ENCODE assay signal across 8 mouse cellular contexts in the genomic region with DNA sequence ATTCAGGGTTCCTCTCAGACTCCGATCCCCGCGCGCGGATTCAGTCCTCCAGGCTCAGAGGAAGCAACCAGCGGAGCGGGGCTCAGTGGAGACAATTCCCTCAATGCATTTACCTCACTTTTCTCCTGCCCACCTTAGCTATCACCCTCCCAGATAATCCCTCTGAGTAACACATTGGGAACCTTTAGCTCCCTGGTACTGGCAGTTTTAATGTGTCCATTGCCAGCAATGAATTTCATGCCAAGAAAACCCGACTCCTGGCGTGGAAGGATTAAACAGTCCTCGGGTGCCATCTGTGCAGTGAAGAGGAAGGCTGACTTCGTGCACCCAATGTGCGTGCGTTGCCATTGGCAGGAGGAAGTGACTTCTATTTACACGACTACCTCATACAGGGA.
DNase-seq lines count a peak whose midpoint lies in the region; ATAC-seq and TF ChIP-seq lines count a peak whose summit lies in the region.

No protein-coding gene starts in this region.

- WGBS in heart, embryonic 14.5 days: 33% methylated on average over 14 of the region's 14 CpGs
- 73% methylated on average over 14 of the region's 14 CpGs for WGBS in kidney, adult 2 months

- no peak for TF ChIP-seq CTCF in kidney, adult 2 months (conservative IDR thresholded peaks at IDR 0.05; ENCODE audit: insufficient read depth, insufficient read length, low read depth, low read length)

- H3K9me3 ChIP-seq in heart, embryonic 14.5 days (ENCODE audit: control insufficient read depth, low read length): no peaks in the 10 kb centered on the region

- H3K4me3 ChIP-seq in heart, embryonic 14.5 days (ENCODE audit: control insufficient read depth in 1 of 2, insufficient read depth in 1 of 2, low read depth in 1 of 2, low read length in 2 of 2): no peak overlapping the region
- no peak overlapping the region for H3K4me3 ChIP-seq in kidney, adult 2 months (ENCODE audit: insufficient read depth, low read depth, low read length)

- no peaks in the 10 kb centered on the region for H3K27me3 ChIP-seq in heart, embryonic 14.5 days (ENCODE audit: control insufficient read depth, insufficient read depth, low read length)
- H3K27me3 ChIP-seq in kidney, adult 2 months (replicated peaks; ENCODE audit: control insufficient read depth, insufficient read depth, low read length): no peaks in the 10 kb centered on the region

- DNase-seq in heart, adult 9 months (ENCODE audit: low spot score in 2 of 2): no peak
- peak; percentile 58 to 74 for DNase-seq in cerebellum, postnatal 36 days
- peak; percentile 34 to 47 for DNase-seq in layer of hippocampus, postnatal 10 days (ENCODE audit: low spot score in 2 of 2)
- DNase-seq in right cerebral cortex, adult 18-20 months: peak; percentile 60
- DNase-seq in lung, postnatal 14 days: no peak
- no peak for DNase-seq in kidney, adult 2 months
- DNase-seq in lung, adult 18-20 months: no peak

- ATAC-seq in heart, embryonic 14.5 days (ENCODE audit: insufficient number of reproducible peaks, insufficient read depth, low FRiP score, low read depth): no peak

- H3K9ac ChIP-seq in heart, embryonic 14.5 days (ENCODE audit: low read length): no peak overlapping the region

- no peak overlapping the region for H3K27ac ChIP-seq in heart, embryonic 14.5 days (replicated peaks in 1 of 2; ENCODE audit: control insufficient read depth in 1 of 2, insufficient read depth in 1 of 2, low read depth in 2 of 2, low read length in 2 of 2)
- no peak overlapping the region for H3K27ac ChIP-seq in kidney, adult 2 months (ENCODE audit: insufficient read depth, low read depth, low read length)

- H3K4me2 ChIP-seq in heart, embryonic 14.5 days (ENCODE audit: low read length): peak overlapping the region; percentile 37; the same call in 1 of the 2 replicates

- TF ChIP-seq POLR2A in kidney, adult 2 months (IDR thresholded peaks at IDR 0.05; ENCODE audit: low read depth, low read length): no peak

- H3K4me1 ChIP-seq in heart, embryonic 14.5 days (ENCODE audit: control insufficient read depth in 2 of 2, insufficient read depth in 2 of 2, low read length in 2 of 2): no peaks in the 10 kb centered on the region
- H3K4me1 ChIP-seq in kidney, adult 2 months (ENCODE audit: control insufficient read depth, insufficient read depth, low read length): no peaks in the 10 kb centered on the region

- no peaks in the 10 kb centered on the region for H3K36me3 ChIP-seq in heart, embryonic 14.5 days (ENCODE audit: control insufficient read depth, insufficient read depth, low read length)
- no peaks in the 10 kb centered on the region for H3K36me3 ChIP-seq in kidney, adult 2 months (ENCODE audit: control insufficient read depth, insufficient read depth, low read length)

Comparison
In these comparisons a context has a peak if more than half of its experiments do, and no peak if none do; other contexts are left out.
1. DNase-seq: peak in cerebellum, postnatal 36 days (2 of 2), layer of hippocampus, postnatal 10 days (2 of 2) and right cerebral cortex, adult 18-20 months (single experiment); none in heart, adult 9 months (0 of 2), lung, postnatal 14 days (single experiment), kidney, adult 2 months (single experiment) and lung, adult 18-20 months (0 of 2).